Mouse (Mus musculus): Measurements from ENCODE around the gene Echs1. TPM values are rescaled to one million over a fixed set of nuclear protein-coding genes. Genes with fewer than 3 reads are reported as not detected.

Gene Echs1
- polyA plus RNA-seq (2012; rRNA removed): 22.0 and 24.2 TPM in 2 replicates

DNA sequence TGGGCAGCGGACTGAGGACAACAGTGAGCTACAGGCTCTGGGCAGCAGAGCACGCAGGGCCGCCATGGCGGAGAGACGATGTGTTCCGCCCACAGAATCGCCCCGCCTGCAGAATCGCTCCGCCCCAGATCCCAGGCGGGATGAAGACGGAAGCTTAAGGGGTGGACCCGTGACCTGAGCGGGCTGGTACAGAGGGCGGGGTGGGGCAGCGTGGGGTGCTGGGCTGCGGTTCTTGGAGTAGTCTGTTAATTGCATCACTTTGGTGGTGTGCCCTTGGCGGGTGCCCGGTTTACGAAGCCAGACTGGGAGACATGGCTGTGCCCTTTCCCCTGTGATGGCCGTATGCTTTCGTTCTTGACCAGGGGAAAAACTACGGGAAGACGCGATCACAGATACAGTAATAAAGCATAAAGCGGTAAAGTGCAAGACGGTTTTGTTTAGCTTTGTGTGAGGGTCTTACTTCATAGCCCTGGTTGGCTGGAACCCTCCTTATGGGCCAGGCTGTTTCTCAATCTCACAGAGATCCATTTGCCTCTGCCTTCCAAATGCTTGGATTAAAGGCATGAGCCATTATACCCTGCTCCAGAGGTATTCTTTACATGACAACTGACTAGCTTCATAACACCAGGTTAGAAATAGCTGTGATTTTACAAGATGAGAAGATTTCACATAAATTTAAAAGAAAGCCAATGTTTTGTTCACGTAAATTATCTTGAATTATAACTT lies at the start of gene Echs1:
Gene Echs1 (minus strand): TSS at position 148 of the 726 bp plus-strand sequence.
- no peaks in the 10 kb centered on the region for H3K36me3 ChIP-seq (ENCODE audit: control insufficient read depth, insufficient read depth, low read length)
- no peaks in the 10 kb centered on the region for H3K4me1 ChIP-seq (ENCODE audit: control insufficient read depth, insufficient read depth, low read length)
- TF ChIP-seq POLR2A (IDR thresholded peaks at IDR 0.05; ENCODE audit: control insufficient read depth, low read depth, low read length) (peak; percentile 78), CTCF (IDR thresholded peaks at IDR 0.05; ENCODE audit: control insufficient read depth, insufficient read depth, insufficient replicate concordance, low read depth, low read length) (no peak)
- peak within 1 kb of the TSS; percentile 86 for H3K4me3 ChIP-seq (ENCODE audit: control insufficient read depth, low read depth, low read length)
- no peaks in the 10 kb centered on the region for H3K27me3 ChIP-seq (ENCODE audit: control insufficient read depth, insufficient read depth, low read length)
- H3K27ac ChIP-seq (ENCODE audit: control insufficient read depth, insufficient read depth, low read depth, low read length): peak within 1 kb of the TSS; percentile 80

DNA sequence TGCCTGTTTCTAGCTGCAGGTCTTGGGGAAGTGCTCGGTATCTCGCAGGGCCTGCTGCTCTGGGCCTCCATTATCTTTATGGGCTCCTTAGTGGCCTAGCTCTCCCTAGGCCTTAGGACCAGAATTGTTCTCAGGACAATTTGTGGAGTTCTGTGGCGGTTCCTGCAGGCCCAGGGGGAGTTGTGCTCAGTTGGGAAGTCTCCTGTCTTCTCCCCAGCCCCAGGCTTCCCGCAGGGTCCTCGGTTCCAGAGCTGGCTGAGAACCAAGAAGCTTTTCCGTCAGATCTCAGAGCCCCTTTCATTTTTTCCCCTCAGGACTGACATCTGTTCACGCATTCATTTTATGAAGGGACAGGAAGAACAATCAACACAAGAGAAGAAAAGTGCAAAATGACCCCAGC lies 48.4 kb upstream of the Echs1 start, which contains the start of gene Olfr522:
Gene Olfr522 (minus strand): TSS at position 101 of the 400 bp plus-strand sequence.
- H3K27me3 ChIP-seq (ENCODE audit: control insufficient read depth, insufficient read depth, low read length): no peaks in the 10 kb centered on the region
- H3K4me1 ChIP-seq (ENCODE audit: control insufficient read depth, insufficient read depth, low read length): no peaks in the 10 kb centered on the region
- H3K27ac ChIP-seq (ENCODE audit: control insufficient read depth, insufficient read depth, low read depth, low read length): no peak within 1 kb of the TSS
- no peaks in the 10 kb centered on the region for H3K36me3 ChIP-seq (ENCODE audit: control insufficient read depth, insufficient read depth, low read length)
- no peak within 1 kb of the TSS for H3K4me3 ChIP-seq (ENCODE audit: control insufficient read depth, low read depth, low read length)
- no peak for TF ChIP-seq CTCF (IDR thresholded peaks at IDR 0.05; ENCODE audit: control insufficient read depth, insufficient read depth, insufficient replicate concordance, low read depth, low read length)
- TF ChIP-seq POLR2A (IDR thresholded peaks at IDR 0.05; ENCODE audit: control insufficient read depth, low read depth, low read length): no peak

DNA sequence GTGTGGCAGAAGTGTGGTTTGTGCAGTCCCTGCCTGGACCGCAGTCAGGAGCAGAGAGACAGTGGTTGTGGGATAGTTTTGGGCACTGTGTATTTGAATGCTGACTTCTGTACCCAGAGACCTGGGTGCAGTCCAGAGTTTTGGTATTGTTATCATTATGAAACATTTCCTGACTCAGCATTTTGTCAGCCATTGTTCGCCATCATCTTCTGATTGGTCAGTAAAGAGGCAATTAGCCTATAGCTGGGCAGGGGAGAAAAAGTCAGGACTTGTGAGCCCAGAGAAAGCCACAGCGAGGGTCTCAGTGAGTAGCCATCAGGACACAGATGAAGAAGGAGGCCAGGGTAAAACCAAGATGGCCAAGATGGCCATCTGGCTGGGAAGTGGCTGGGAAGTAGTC lies 44.1 kb upstream of the Echs1 start:
- H3K4me1 ChIP-seq (ENCODE audit: control insufficient read depth, insufficient read depth, low read length): no peaks in the 10 kb centered on the region
- TF ChIP-seq CTCF (IDR thresholded peaks at IDR 0.05; ENCODE audit: control insufficient read depth, insufficient read depth, insufficient replicate concordance, low read depth, low read length) (no peak), POLR2A (IDR thresholded peaks at IDR 0.05; ENCODE audit: control insufficient read depth, low read depth, low read length) (no peak)
- H3K27ac ChIP-seq (ENCODE audit: control insufficient read depth, insufficient read depth, low read depth, low read length): no peak overlapping the region
- H3K36me3 ChIP-seq (ENCODE audit: control insufficient read depth, insufficient read depth, low read length): no peaks in the 10 kb centered on the region
- no peak overlapping the region for H3K4me3 ChIP-seq (ENCODE audit: control insufficient read depth, low read depth, low read length)
- no peaks in the 10 kb centered on the region for H3K27me3 ChIP-seq (ENCODE audit: control insufficient read depth, insufficient read depth, low read length)

DNA sequence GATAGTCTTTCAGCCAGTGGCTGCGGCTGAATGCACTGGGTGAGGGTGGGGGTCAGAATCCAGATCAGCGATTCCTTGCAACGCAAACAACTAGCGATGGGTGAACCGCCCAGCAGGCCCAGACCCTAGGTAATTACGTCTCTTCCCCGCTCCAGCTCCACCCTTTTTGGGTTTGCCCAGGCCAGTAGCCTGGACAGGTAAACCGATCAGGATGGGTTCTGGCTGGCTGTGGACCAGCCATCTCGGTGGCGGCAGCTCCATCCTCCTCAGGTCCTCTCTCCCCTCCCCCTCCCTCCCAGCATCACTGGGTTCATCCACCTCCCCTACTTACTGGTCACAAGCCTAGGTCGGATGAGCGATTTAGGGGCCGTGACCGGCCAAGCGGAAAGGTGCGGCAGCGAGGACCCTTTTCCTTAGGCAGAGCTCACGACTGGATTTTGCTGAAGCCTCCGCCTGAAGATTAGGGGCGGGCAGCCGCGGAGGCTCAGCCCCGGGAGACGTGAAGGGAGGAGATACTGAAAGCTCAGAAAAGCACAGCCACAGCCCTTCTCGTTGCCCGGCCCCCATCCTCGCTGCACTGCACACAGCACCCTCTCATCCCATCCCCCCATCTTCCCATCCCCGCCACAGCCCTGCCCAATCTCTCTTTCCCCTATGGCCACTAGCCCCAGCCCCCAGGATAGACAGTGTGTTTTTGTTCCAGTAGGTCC lies 38.1 kb upstream of the Echs1 start, which contains the start of gene Sprn:
Gene Sprn (minus strand): TSS at position 660 of the 710 bp plus-strand sequence.
- no peaks in the 10 kb centered on the region for H3K27me3 ChIP-seq (ENCODE audit: control insufficient read depth, insufficient read depth, low read length)
- TF ChIP-seq POLR2A (IDR thresholded peaks at IDR 0.05; ENCODE audit: control insufficient read depth, low read depth, low read length): no peak
- TF ChIP-seq CTCF (IDR thresholded peaks at IDR 0.05; ENCODE audit: control insufficient read depth, insufficient read depth, insufficient replicate concordance, low read depth, low read length): no peak
- no peak within 1 kb of the TSS for H3K27ac ChIP-seq (ENCODE audit: control insufficient read depth, insufficient read depth, low read depth, low read length)
- H3K4me3 ChIP-seq (ENCODE audit: control insufficient read depth, low read depth, low read length): peak within 1 kb of the TSS; percentile 31
- no peaks in the 10 kb centered on the region for H3K36me3 ChIP-seq (ENCODE audit: control insufficient read depth, insufficient read depth, low read length)
- peaks cover 13% of the 10 kb centered on the region for H3K4me1 ChIP-seq (ENCODE audit: control insufficient read depth, insufficient read depth, low read length)

DNA sequence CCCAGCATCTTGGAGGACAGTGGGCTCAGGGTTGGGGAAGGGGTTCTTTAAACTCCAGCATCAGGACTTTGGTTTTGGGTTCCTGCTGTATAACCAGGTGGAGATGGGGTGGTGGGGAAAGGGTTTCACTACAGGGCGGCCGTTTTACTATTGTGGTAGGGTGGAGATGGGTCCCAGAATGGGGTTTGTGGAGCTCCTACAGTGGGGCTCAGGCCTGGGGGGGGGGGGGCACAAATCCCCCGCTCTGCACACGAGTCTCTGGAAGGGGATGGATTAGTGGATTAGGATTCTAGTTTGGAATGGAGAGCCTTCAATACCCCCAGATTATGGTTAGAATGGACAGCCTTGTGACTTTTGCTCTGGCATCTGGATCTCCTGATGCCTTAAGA lies 37.5 kb upstream of the Echs1 start:
- no peak overlapping the region for H3K27ac ChIP-seq (ENCODE audit: control insufficient read depth, insufficient read depth, low read depth, low read length)
- no peaks in the 10 kb centered on the region for H3K27me3 ChIP-seq (ENCODE audit: control insufficient read depth, insufficient read depth, low read length)
- peaks cover 13% of the 10 kb centered on the region for H3K4me1 ChIP-seq (ENCODE audit: control insufficient read depth, insufficient read depth, low read length)
- H3K36me3 ChIP-seq (ENCODE audit: control insufficient read depth, insufficient read depth, low read length): no peaks in the 10 kb centered on the region
- H3K4me3 ChIP-seq (ENCODE audit: control insufficient read depth, low read depth, low read length): no peak overlapping the region; the same call in 1 of the 2 replicates
- no peak for TF ChIP-seq CTCF (IDR thresholded peaks at IDR 0.05; ENCODE audit: control insufficient read depth, insufficient read depth, insufficient replicate concordance, low read depth, low read length)

DNA sequence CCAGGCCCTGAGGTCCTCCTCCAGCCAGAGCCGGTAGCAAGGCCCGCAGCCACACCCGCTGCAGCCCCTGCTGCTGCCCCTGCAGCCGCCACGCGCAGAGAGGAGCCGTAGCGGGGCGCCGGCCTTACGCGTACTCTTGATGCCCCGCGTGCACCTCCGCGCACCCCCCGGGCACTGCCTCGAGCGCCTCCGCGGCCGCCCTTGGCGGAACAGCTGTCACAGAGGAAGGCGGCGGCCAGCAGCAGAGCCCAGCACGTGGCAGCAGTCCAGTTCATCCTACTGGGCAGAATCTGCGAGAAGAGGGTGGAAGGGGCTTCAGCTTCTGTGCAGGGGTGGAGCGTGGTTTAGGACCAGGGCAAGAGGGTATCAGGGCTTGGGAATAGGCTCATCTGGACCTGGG lies 37.1 kb upstream of the Echs1 start:
- Histone ChIP-seq H3K36me3 (ENCODE audit: control insufficient read depth, insufficient read depth, low read length) (no peaks in the 10 kb centered on the region), H3K27ac (ENCODE audit: control insufficient read depth, insufficient read depth, low read depth, low read length) (no peak overlapping the region), H3K4me3 (ENCODE audit: control insufficient read depth, low read depth, low read length) (peak overlapping the region; percentile 28), H3K4me1 (ENCODE audit: control insufficient read depth, insufficient read depth, low read length) (peaks cover 13% of the 10 kb centered on the region), H3K27me3 (ENCODE audit: control insufficient read depth, insufficient read depth, low read length) (no peaks in the 10 kb centered on the region)
- TF ChIP-seq CTCF (IDR thresholded peaks at IDR 0.05; ENCODE audit: control insufficient read depth, insufficient read depth, insufficient replicate concordance, low read depth, low read length) (no peak), POLR2A (IDR thresholded peaks at IDR 0.05; ENCODE audit: control insufficient read depth, low read depth, low read length) (no peak)

DNA sequence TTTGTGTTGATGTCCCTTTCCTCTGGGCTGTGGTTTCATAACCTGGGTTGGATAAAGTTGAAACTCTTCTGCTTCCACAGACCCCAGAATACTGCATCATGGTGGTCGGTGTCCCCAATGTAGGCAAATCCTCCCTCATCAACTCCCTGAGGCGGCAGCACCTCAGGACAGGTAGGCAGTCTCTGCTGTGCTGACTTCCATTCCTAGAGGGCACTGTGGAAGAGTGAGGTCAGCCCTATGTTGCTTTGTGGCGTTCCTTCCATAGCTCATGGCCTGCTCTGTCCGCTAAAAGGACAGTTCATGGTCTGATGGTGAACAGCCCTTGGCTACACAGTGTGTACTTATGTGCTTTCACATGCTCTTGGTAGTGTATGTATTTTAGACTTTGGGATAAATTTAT lies 28.3 kb upstream of the Echs1 start:
- no peak overlapping the region for H3K4me3 ChIP-seq (ENCODE audit: control insufficient read depth, low read depth, low read length)
- H3K27ac ChIP-seq (ENCODE audit: control insufficient read depth, insufficient read depth, low read depth, low read length): no peak overlapping the region
- no peaks in the 10 kb centered on the region; the same call in 1 of the 2 replicates for H3K36me3 ChIP-seq (ENCODE audit: control insufficient read depth, insufficient read depth, low read length)
- no peaks in the 10 kb centered on the region for H3K27me3 ChIP-seq (ENCODE audit: control insufficient read depth, insufficient read depth, low read length)
- H3K4me1 ChIP-seq (ENCODE audit: control insufficient read depth, insufficient read depth, low read length): no peaks in the 10 kb centered on the region
- no peak for TF ChIP-seq POLR2A (IDR thresholded peaks at IDR 0.05; ENCODE audit: control insufficient read depth, low read depth, low read length)
- TF ChIP-seq CTCF (IDR thresholded peaks at IDR 0.05; ENCODE audit: control insufficient read depth, insufficient read depth, insufficient replicate concordance, low read depth, low read length): no peak
